Mouse (Mus musculus): ENCODE data around the gene Zfp454.

Gene Zfp454

DNA sequence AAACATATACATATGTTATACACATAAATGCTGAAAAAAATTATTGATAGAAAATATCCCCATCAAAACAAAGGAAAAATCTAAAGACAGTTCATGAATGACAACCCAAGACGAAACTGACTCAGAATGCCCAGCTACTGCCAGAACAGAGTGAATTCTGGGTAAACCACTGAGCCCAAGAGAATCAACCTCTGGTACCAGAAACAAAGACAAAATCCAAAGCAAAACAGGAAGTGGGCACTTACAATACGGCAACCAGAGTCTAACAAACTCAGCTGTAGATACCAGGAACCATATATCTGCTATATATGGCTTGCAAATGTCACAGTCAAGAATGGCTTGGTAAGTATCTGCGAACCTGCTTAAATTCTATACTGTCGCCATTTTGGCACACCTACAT, 51.7 kb downstream of the Zfp454 start:
- DNase-seq = no peak

- DNase-seq = peak; percentile 86
These were observed 60.2 kb downstream of the Zfp454 start, which contains the start of gene Zfp354c for GRCm38 (mm10) chr11:50827010-50827953. TSS of gene Zfp354c (minus strand) at chr11:50827724.

DNA sequence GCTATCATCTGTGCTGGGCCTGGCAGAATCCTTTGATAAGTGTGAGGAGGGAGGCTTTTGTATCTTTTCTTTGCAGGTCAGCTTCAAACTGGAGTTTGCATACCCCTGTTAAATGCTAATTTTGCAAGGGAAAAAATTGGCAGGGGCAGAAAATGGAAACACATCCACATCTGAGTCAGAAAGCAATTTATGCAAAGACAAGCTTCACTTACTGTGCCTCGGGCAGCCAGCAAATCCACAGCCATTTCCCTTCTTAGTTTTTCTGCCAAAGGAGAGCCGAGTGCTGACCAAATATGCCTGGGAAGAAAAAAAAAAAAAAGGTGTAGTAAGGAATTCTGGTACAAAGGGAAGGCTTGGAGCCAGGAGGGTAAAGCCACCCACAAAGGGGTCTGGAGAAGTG, 61.2 kb downstream of the Zfp454 start:
- no peak for DNase-seq
